Mouse (Mus musculus) liver, adult 2 months (tissue): ENCODE data around the gene Hs3st5. TPM values are rescaled to one million over a fixed set of nuclear protein-coding genes. Genes with fewer than 3 reads are reported as not detected.

ENCODE experiments used
- DNase-seq: peaks from one replicate; pipeline ENCODE4 v3.0.0-alpha.2; 2011; ENCODE audit warnings: low read depth, low spot score; ENCODE audit errors: extremely low read depth
- H3K27ac ChIP-seq: fragments of 200-500 bp; replicated peaks from 2 replicates; pipeline ENCODE4 v1.5.1; 2012; ENCODE audit warnings: low read depth, mild to moderate bottlenecking, control low read depth, inconsistent platforms, low read length; ENCODE audit not compliant: insufficient read depth
- H3K27me3 ChIP-seq: fragments of 200-500 bp; 2 replicates; pipeline ENCODE4 v1.6.1; 2012; ENCODE audit warnings: mild to moderate bottlenecking, moderate library complexity, low read length, inconsistent platforms; ENCODE audit not compliant: control insufficient read depth, insufficient read depth
- H3K36me3 ChIP-seq: fragments of 200-500 bp; 2 replicates; pipeline ENCODE4 v1.6.1; 2012; ENCODE audit warnings: low read length, inconsistent platforms; ENCODE audit not compliant: control insufficient read depth, insufficient read depth
- H3K4me1 ChIP-seq: fragments of 200-500 bp; 2 replicates; pipeline ENCODE4 v1.6.1; 2011; ENCODE audit warnings: low read length; ENCODE audit not compliant: control insufficient read depth, insufficient read depth
- H3K4me3 ChIP-seq: fragments of 200-500 bp; 2 replicates; pipeline ENCODE4 v1.5.1; 2011; ENCODE audit warnings: low read depth, mild to moderate bottlenecking, control low read depth, low read length, moderate library complexity; ENCODE audit not compliant: insufficient read depth
- H3K79me2 ChIP-seq: fragments of 200-500 bp; 2 replicates; pipeline ENCODE4 v1.6.1; 2012; ENCODE audit warnings: inconsistent platforms, mild to moderate bottlenecking, low read length, moderate library complexity; ENCODE audit not compliant: control insufficient read depth, insufficient read depth
- H3K9ac ChIP-seq: fragments of 200-500 bp; 2 replicates; pipeline ENCODE4 v1.6.1; 2012; ENCODE audit warnings: low read depth, mild to moderate bottlenecking, control low read depth, inconsistent platforms, low read length
- CTCF ChIP-seq: fragments of 200-500 bp; IDR thresholded peaks from 2 replicates; pipeline ENCODE4 v1.5.1; 2011; ENCODE audit warnings: low read depth, low read length, control low read depth
- POLR2A ChIP-seq: fragments of 200-500 bp; IDR thresholded peaks from 2 replicates; pipeline ENCODE4 v1.6.1; 2011; ENCODE audit warnings: low read length, control low read depth; ENCODE audit not compliant: insufficient read depth; ENCODE audit errors: extremely low read depth
- WGBS: fragments of 180-500 bp; shearing (Covaris S2); methylation state at CpG from one replicate; pipeline ENCODE4 v1.1.7; 2018; 5-methylcytosine and 5-hydroxymethylcytosine counted together
- polyA plus RNA-seq: library from polyadenylated mRNA; depleted of rRNA; stranded (reverse); fragments of >200 nt; gene quantifications from 2 replicates; pipeline ENCODE4 v1.2.3, GENCODE M21; 2012
- total RNA-seq: library from RNA; depleted of rRNA; stranded (reverse); fragments of >200 nt; gene quantifications from 2 replicates; pipeline ENCODE4 v1.2.3, GENCODE M21; 2014

Hs3st5 gene
- total and polyA plus RNA-seq, 2 experiments = not detected

- Histone ChIP-seq H3K4me1 (no peaks in the 10 kb centered on the region), H3K9ac (no peak overlapping the region), H3K79me2 (no peaks in the 10 kb centered on the region), H3K4me3 (no peak overlapping the region), H3K27ac (no peak overlapping the region), H3K36me3 (no peaks in the 10 kb centered on the region), H3K27me3 (no peaks in the 10 kb centered on the region)
- WGBS = 71% methylated on average over 3 of the region's 3 CpGs
- TF ChIP-seq POLR2A (no peak), CTCF (no peak)
- no peak for DNase-seq
Measured at GRCm38 (mm10) chr10:36484011-36484410, 22.6 kb upstream of the Hs3st5 start.

DNA sequence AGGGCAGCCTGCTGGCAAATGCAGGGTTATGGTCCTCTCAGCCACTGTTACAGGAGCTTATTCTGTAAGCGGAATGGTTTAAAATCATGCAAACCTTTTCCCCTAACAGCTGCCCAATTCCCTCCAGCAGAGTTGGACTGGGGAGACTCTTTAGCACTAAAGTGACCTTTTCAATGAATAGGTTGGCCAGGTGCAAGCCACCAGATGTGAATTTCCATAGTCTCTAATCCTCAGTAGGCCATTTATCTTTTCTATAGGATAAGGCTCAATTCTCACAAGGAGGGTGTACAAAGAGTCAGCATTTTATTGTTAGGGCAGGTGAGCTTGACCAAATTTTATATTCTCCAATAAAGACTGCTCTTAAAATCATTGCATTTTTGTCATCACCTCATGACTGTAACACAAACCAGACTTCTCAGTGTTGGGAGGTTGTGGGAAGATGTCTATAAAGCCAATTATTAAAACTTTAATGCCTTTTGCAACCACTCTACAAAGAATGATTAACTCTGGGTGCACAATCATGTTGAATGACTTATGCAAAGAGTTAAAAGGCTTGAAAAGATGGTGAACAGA lies 21.8 kb upstream of the Hs3st5 start:
- WGBS = 81% methylated on average over 1 of the region's 1 CpGs
- no peaks in the 10 kb centered on the region for H3K4me1 ChIP-seq
- no peaks in the 10 kb centered on the region for H3K27me3 ChIP-seq
- no peak for DNase-seq
- no peaks in the 10 kb centered on the region for H3K79me2 ChIP-seq
- TF ChIP-seq POLR2A = no peak
- TF ChIP-seq CTCF = no peak
- H3K36me3 ChIP-seq = no peaks in the 10 kb centered on the region
- H3K4me3 ChIP-seq = no peak overlapping the region
- no peak overlapping the region for H3K9ac ChIP-seq
- H3K27ac ChIP-seq = no peak overlapping the region

GRCm38 (mm10) chr10:36493566-36493965 lies 13.0 kb upstream of the Hs3st5 start:
- Histone ChIP-seq H3K4me1 (no peaks in the 10 kb centered on the region), H3K4me3 (no peak overlapping the region), H3K79me2 (no peaks in the 10 kb centered on the region), H3K27ac (no peak overlapping the region), H3K36me3 (no peaks in the 10 kb centered on the region), H3K9ac (no peak overlapping the region), H3K27me3 (no peaks in the 10 kb centered on the region)
- DNase-seq = no peak
- WGBS = 73% methylated on average over 1 of the region's 1 CpGs
- TF ChIP-seq CTCF (no peak), POLR2A (no peak)

GRCm38 (mm10) chr10:36499713-36500112 lies 6.9 kb upstream of the Hs3st5 start:
- WGBS = 88% methylated on average over 1 of the region's 1 CpGs
- Histone ChIP-seq H3K27ac (no peak overlapping the region), H3K36me3 (no peaks in the 10 kb centered on the region), H3K27me3 (no peaks in the 10 kb centered on the region), H3K4me3 (no peak overlapping the region), H3K9ac (no peak overlapping the region), H3K79me2 (no peaks in the 10 kb centered on the region), H3K4me1 (no peaks in the 10 kb centered on the region)
- no peak for DNase-seq
- TF ChIP-seq POLR2A = no peak
- no peak for TF ChIP-seq CTCF

DNA sequence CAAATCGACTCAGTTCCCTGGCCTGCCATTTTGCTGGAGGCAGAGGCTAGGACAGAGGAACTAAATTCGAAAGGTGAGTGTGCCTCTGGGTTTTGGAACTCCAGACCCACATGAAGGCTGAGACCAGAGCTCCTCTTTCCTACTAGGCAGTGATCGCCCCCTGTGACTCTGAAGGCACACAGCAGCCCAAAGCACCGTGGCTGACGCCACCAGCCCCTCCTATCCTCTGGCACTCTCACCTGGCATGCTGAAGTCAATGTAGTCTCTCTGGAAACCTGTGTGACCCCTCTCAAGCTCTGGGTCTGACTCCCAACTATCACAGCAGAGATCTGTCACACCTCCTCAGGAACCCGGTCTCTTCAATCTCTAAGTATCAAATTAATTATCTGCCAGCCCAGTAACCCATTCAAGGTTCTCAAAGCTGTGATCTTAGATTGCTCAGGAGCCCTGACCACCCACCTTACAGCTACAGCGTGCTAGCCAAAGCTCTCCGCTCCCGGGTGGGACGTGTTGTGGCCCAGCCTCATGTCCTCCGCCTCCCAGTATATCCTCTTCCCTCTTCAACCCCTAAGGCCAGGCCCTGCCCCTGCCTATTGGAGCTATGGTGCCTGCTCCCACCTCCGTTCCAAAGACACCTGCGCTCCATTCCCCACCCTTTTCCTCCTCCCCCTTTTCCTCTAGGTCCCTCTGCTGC lies 434 bp upstream of the Hs3st5 start:
- Histone ChIP-seq H3K4me3 (no peak overlapping the region), H3K79me2 (no peaks in the 10 kb centered on the region), H3K36me3 (no peaks in the 10 kb centered on the region), H3K27me3 (peaks cover 8% of the 10 kb centered on the region; the same call in 1 of the 2 replicates), H3K27ac (no peak overlapping the region), H3K4me1 (no peaks in the 10 kb centered on the region), H3K9ac (no peak overlapping the region)
- no peak for DNase-seq
- TF ChIP-seq CTCF = no peak
- no peak for TF ChIP-seq POLR2A
- WGBS = 12% methylated on average over 13 of the region's 13 CpGs

DNA sequence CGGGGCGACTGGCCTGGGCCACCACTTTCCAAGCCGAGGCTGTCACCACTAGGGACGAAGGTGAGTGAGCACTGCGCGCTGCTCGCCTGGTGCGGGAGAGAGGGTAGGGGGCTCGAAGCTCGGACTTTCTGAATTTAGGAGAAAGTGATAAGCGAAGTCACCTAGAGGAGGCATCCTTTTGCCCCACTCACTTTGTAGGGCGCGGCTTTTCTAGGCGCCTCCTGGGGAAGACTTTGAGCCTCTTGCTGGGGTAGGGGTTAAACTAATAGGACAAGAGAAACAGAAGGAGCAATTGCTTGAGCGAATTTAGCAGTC lies 899 bp downstream of the Hs3st5 start:
- Histone ChIP-seq H3K79me2 (no peaks in the 10 kb centered on the region), H3K4me1 (no peaks in the 10 kb centered on the region), H3K27me3 (peaks cover 8% of the 10 kb centered on the region; the same call in 1 of the 2 replicates), H3K36me3 (no peaks in the 10 kb centered on the region), H3K27ac (no peak overlapping the region), H3K9ac (no peak overlapping the region), H3K4me3 (no peak overlapping the region)
- no peak for TF ChIP-seq POLR2A
- no peak for TF ChIP-seq CTCF
- no peak for DNase-seq
- 2% methylated on average over 15 of the region's 15 CpGs for WGBS
